Mouse (Mus musculus) MEL (cell line): ENCODE data around the gene Jam2.

Experiments used
- CHD1 ChIP-seq: IDR thresholded peaks from 2 replicates; pipeline ENCODE4 v1.6.1; 2012; ENCODE audit warnings: low read depth, mild to moderate bottlenecking, inconsistent platforms, low read length, improper control_type of control experiment
- CHD2 ChIP-seq: IDR thresholded peaks from 2 replicates; pipeline ENCODE4 v1.6.1; 2011; ENCODE audit warnings: low read length, improper control_type of control experiment
- CTCF ChIP-seq, 3 experiments: IDR thresholded peaks in 2 of 3; conservative IDR thresholded peaks in 1 of 3; 2 replicates each; pipeline ENCODE4 v1.5.1; 2011 to 2012; ENCODE audit warnings: low read length in 3 of 3, low read depth in 2 of 3, mild to moderate bottlenecking in 2 of 3, improper control_type of control experiment in 1 of 3, inconsistent platforms in 1 of 3, mixed read lengths in 1 of 3, moderate library complexity in 1 of 3; ENCODE audit not compliant: control insufficient read depth in 1 of 3, insufficient read depth in 1 of 3, poor library complexity in 1 of 3, severe bottlenecking in 1 of 3
- ELF1 ChIP-seq: IDR thresholded peaks from 2 replicates; pipeline ENCODE4 v1.6.1; 2014; ENCODE audit warnings: low read depth, mild to moderate bottlenecking, inconsistent platforms, low read length, improper control_type of control experiment, moderate library complexity
- EP300 ChIP-seq, 2 experiments: IDR thresholded peaks; 2 replicates each; pipeline ENCODE4 v1.6.1; 2011; ENCODE audit warnings: improper control_type of control experiment in 2 of 2, low read length in 2 of 2, low read depth in 1 of 2, mild to moderate bottlenecking in 1 of 2
- GATA1 ChIP-seq: IDR thresholded peaks from 2 replicates; pipeline ENCODE4 v1.6.1; 2011; ENCODE audit warnings: low read depth, low read length, improper control_type of control experiment
- MAFK ChIP-seq: IDR thresholded peaks from 2 replicates; pipeline ENCODE4 v1.6.1; 2011; ENCODE audit warnings: low read depth, mild to moderate bottlenecking, low read length, improper control_type of control experiment, borderline replicate concordance
- MAZ ChIP-seq: IDR thresholded peaks from 2 replicates; pipeline ENCODE4 v1.6.1; 2012; ENCODE audit warnings: low read depth, mild to moderate bottlenecking, inconsistent platforms, low read length, improper control_type of control experiment
- MYC ChIP-seq: IDR thresholded peaks from 2 replicates; pipeline ENCODE4 v1.6.1; 2011; ENCODE audit warnings: low read depth, mild to moderate bottlenecking, low read length, improper control_type of control experiment, moderate library complexity
- NRF1 ChIP-seq: IDR thresholded peaks from 2 replicates; pipeline ENCODE4 v1.6.1; 2014; ENCODE audit warnings: low read depth, mild to moderate bottlenecking, inconsistent platforms, low read length, improper control_type of control experiment, moderate library complexity; ENCODE audit not compliant: poor library complexity, insufficient read depth, severe bottlenecking
- POLR2A ChIP-seq, 2 experiments: IDR thresholded peaks; 2 replicates each; pipeline ENCODE4 v1.6.1; 2011 to 2012; ENCODE audit warnings: low read length in 2 of 2, mild to moderate bottlenecking in 2 of 2, control low read depth in 1 of 2, improper control_type of control experiment in 1 of 2, low read depth in 1 of 2, moderate library complexity in 1 of 2; ENCODE audit not compliant: control insufficient read depth in 1 of 2, insufficient read depth in 1 of 2, poor library complexity in 1 of 2
- SIN3A ChIP-seq: IDR thresholded peaks from 2 replicates; pipeline ENCODE4 v1.6.1; 2012; ENCODE audit warnings: low read length, improper control_type of control experiment, inconsistent platforms

- TF ChIP-seq EP300 (IDR thresholded peaks at IDR 0.05; ENCODE audit: low read depth in 1 of 2, low read length in 2 of 2) (no peak), ELF1 (no peak), CTCF (IDR thresholded peaks at IDR 0.05 in 2 of 3, conservative IDR thresholded peaks at IDR 0.05 in 1 of 3; ENCODE audit: control insufficient read depth in 1 of 3, insufficient read depth in 1 of 3, low read depth in 2 of 3, low read length in 3 of 3, poor library complexity in 1 of 3, severe bottlenecking in 1 of 3) (no peak), MAFK (no peak), MYC (no peak), NRF1 (no peak), MAZ (no peak), CHD1 (no peak), SIN3A (no peak), CHD2 (no peak), POLR2A (IDR thresholded peaks at IDR 0.05; ENCODE audit: control insufficient read depth in 1 of 2, insufficient read depth in 1 of 2, low read depth in 1 of 2, low read length in 2 of 2, poor library complexity in 1 of 2) (no peak), GATA1 (no peak)
These were observed 99.9 kb downstream of the Jam2 start for GRCm38 (mm10) chr16:84873805-84874204.
